Comparison of ENCODE assay signal across 8 mouse cellular contexts in the genomic region with DNA sequence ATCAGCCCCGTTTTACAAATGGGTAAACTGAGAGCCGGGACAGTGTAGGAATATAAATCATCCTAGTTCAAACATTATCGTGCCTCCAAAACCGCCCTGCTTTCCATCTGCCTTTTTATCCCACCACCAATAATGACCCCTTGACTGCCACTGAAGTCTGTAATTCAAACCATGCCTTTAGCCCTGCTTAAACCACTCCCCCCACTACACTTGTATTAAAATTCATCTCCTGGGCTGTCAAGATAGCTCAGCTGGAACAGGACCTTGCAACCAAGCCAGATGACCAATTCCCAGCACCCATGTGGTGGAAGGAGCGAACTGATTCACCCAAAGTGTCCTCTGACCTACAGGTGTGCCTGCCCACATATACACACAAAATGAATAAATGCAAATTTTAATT. TPM values are rescaled to one million over a fixed set of nuclear protein-coding genes. Genes with fewer than 3 reads are reported as not detected.
DNase-seq lines count a peak whose midpoint lies in the region; ATAC-seq lines count a peak whose summit lies in the region.

No protein-coding gene starts in this region.

- no peaks in the 10 kb centered on the region for H3K27me3 ChIP-seq in kidney, embryonic 14.5 days (ENCODE audit: control insufficient read depth, insufficient read depth, low read length)
- no peaks in the 10 kb centered on the region for H3K27me3 ChIP-seq in embryonic facial prominence, embryonic 12.5 days
- no peaks in the 10 kb centered on the region for H3K27me3 ChIP-seq in intestine, embryonic 14.5 days (replicated peaks; ENCODE audit: control insufficient read depth, insufficient read depth, low read length)
- no peaks in the 10 kb centered on the region for H3K27me3 ChIP-seq in midbrain, embryonic 16.5 days (ENCODE audit: control insufficient read depth, insufficient read depth, low read depth, low read length)

- H3K9me3 ChIP-seq in kidney, embryonic 14.5 days (ENCODE audit: control insufficient read depth, low read length): no peaks in the 10 kb centered on the region
- H3K9me3 ChIP-seq in embryonic facial prominence, embryonic 12.5 days: no peaks in the 10 kb centered on the region
- H3K9me3 ChIP-seq in intestine, embryonic 14.5 days (ENCODE audit: control insufficient read depth, low read length): no peaks in the 10 kb centered on the region
- no peaks in the 10 kb centered on the region for H3K9me3 ChIP-seq in midbrain, embryonic 16.5 days (replicated peaks; ENCODE audit: control insufficient read depth, low read length, poor library complexity, severe bottlenecking)

- no peak overlapping the region; the same call in 1 of the 2 replicates for H3K9ac ChIP-seq in kidney, embryonic 14.5 days (ENCODE audit: low read depth, low read length)
- no peak overlapping the region for H3K9ac ChIP-seq in embryonic facial prominence, embryonic 12.5 days
- H3K9ac ChIP-seq in intestine, embryonic 14.5 days (ENCODE audit: low read length): no peak overlapping the region
- H3K9ac ChIP-seq in midbrain, embryonic 16.5 days (ENCODE audit: low read depth, low read length): no peak overlapping the region; the same call in 1 of the 2 replicates

- H3K27ac ChIP-seq in kidney, embryonic 14.5 days (ENCODE audit: low read depth, low read length): no peak overlapping the region
- no peak overlapping the region for H3K27ac ChIP-seq in embryonic facial prominence, embryonic 12.5 days
- no peak overlapping the region for H3K27ac ChIP-seq in intestine, embryonic 14.5 days (ENCODE audit: low read depth)
- H3K27ac ChIP-seq in midbrain, embryonic 16.5 days (ENCODE audit: low read length): no peak overlapping the region

- DNase-seq in kidney, adult 8-10 months: no peak
- DNase-seq in intestine, embryonic 14.5 days (ENCODE audit: low spot score): no peak
- DNase-seq in adipocyte (ENCODE audit: low spot score): no peak
- no peak for DNase-seq in cerebellum, adult 11-12 months

- H3K4me2 ChIP-seq in kidney, embryonic 14.5 days (replicated peaks; ENCODE audit: low read depth, low read length): no peak overlapping the region; the same call in 1 of the 2 replicates
- peak overlapping the region; percentile 36 for H3K4me2 ChIP-seq in embryonic facial prominence, embryonic 12.5 days (replicated peaks)
- peak overlapping the region; percentile 34; the same call in 1 of the 2 replicates for H3K4me2 ChIP-seq in intestine, embryonic 14.5 days (ENCODE audit: low read length)
- peak overlapping the region; percentile 47 for H3K4me2 ChIP-seq in midbrain, embryonic 16.5 days (ENCODE audit: low read length)

- WGBS in kidney, embryonic 14.5 days: 23% methylated on average over 5 of the region's 5 CpGs
- 16% methylated on average over 5 of the region's 5 CpGs for WGBS in embryonic facial prominence, embryonic 12.5 days
- WGBS in intestine, embryonic 14.5 days: 23% methylated on average over 5 of the region's 5 CpGs
- WGBS in midbrain, embryonic 16.5 days: 20% methylated on average over 5 of the region's 5 CpGs

- H3K36me3 ChIP-seq in kidney, embryonic 14.5 days (ENCODE audit: control insufficient read depth, insufficient read depth, low read length): peaks cover under 1% of the 10 kb centered on the region; the same call in 1 of the 2 replicates
- H3K36me3 ChIP-seq in embryonic facial prominence, embryonic 12.5 days: peaks cover under 1% of the 10 kb centered on the region; the same call in 1 of the 2 replicates
- 0 out of 2 replicates have a peak, but pooled peaks cover 5% of the 10 kb centered on the region for H3K36me3 ChIP-seq in intestine, embryonic 14.5 days (ENCODE audit: control insufficient read depth, insufficient read depth, low read length)
- no peaks in the 10 kb centered on the region for H3K36me3 ChIP-seq in midbrain, embryonic 16.5 days (ENCODE audit: control insufficient read depth, insufficient read depth, low read length)

- H3K4me1 ChIP-seq in kidney, embryonic 14.5 days (ENCODE audit: control insufficient read depth, insufficient read depth, low read length): peaks cover 12% of the 10 kb centered on the region; the same call in 1 of the 2 replicates
- peaks cover 10% of the 10 kb centered on the region for H3K4me1 ChIP-seq in embryonic facial prominence, embryonic 12.5 days
- peaks cover 17% of the 10 kb centered on the region for H3K4me1 ChIP-seq in intestine, embryonic 14.5 days (replicated peaks; ENCODE audit: control insufficient read depth, insufficient read depth, low read length)
- peaks cover 15% of the 10 kb centered on the region for H3K4me1 ChIP-seq in midbrain, embryonic 16.5 days (ENCODE audit: control insufficient read depth, insufficient read depth, low read length)

- 0 out of 2 replicates have a peak overlapping the region, but pooled peaks have one; percentile 94 for H3K4me3 ChIP-seq in kidney, embryonic 14.5 days (ENCODE audit: low read length)
- peak overlapping the region; percentile 94 for H3K4me3 ChIP-seq in embryonic facial prominence, embryonic 12.5 days
- H3K4me3 ChIP-seq in intestine, embryonic 14.5 days (ENCODE audit: low read depth, low read length): peak overlapping the region; percentile 99
- peak overlapping the region; percentile 92 for H3K4me3 ChIP-seq in midbrain, embryonic 16.5 days (ENCODE audit: low read depth, low read length)

- no peak; the same call in 1 of the 2 replicates for ATAC-seq in kidney, embryonic 14.5 days (ENCODE audit: low FRiP score, low TSS enrichment)
- no peak for ATAC-seq in embryonic facial prominence, embryonic 12.5 days (ENCODE audit: insufficient number of reproducible peaks, insufficient read depth, low FRiP score, low TSS enrichment)
- peak; percentile 12; the same call in 1 of the 2 replicates for ATAC-seq in intestine, embryonic 14.5 days (replicated peaks; ENCODE audit: low FRiP score, low TSS enrichment, low read depth)
- no peak; the same call in 1 of the 2 replicates for ATAC-seq in midbrain, embryonic 16.5 days
- ATAC-seq in activated CD4-positive, CD25-positive, alpha-beta regulatory T cell, adult 4 months: no peak

RNA-seq across cellular contexts. Expression of gene Vps13d, which starts 0.4 kb away (rescaled TPM):
- polyA plus RNA-seq in kidney, embryonic 14.5 days (2014; fragmentation: Nextera tagmentation; extraction: Ambion mirVana): 10.1 and 12.6 TPM in 2 replicates
- polyA plus RNA-seq in embryonic facial prominence, embryonic 12.5 days (2016; fragmentation: Nextera tagmentation; extraction: Ambion mirVana): 6.9 and 8.2 TPM in 2 replicates
- polyA plus RNA-seq in intestine, embryonic 14.5 days (2014; fragmentation: Nextera tagmentation; extraction: Ambion mirVana): 14.1 and 15.5 TPM in 2 replicates
- 8.9 and 9.7 TPM in 2 replicates for polyA plus RNA-seq in midbrain, embryonic 16.5 days (2015; fragmentation: Nextera tagmentation; extraction: Ambion mirVana)
- polyA plus RNA-seq in activated CD4-positive, CD25-positive, alpha-beta regulatory T cell, adult 4 months (2017; shearing (Covaris generic)): 10 to 100 TPM in 1 of 2 experiments, 1 to 10 TPM in 1; 9.2 to 17.9 TPM

RNA-seq across cellular contexts. Expression of gene Tnfrsf1b, which starts 51.5 kb away (rescaled TPM):
- polyA plus RNA-seq in kidney, embryonic 14.5 days (2014; fragmentation: Nextera tagmentation; extraction: Ambion mirVana): 0.97 and 3.0 TPM in 2 replicates
- polyA plus RNA-seq in embryonic facial prominence, embryonic 12.5 days (2016; fragmentation: Nextera tagmentation; extraction: Ambion mirVana): 1.6 and 1.8 TPM in 2 replicates
- 5.7 and 6.9 TPM in 2 replicates for polyA plus RNA-seq in intestine, embryonic 14.5 days (2014; fragmentation: Nextera tagmentation; extraction: Ambion mirVana)
- polyA plus RNA-seq in midbrain, embryonic 16.5 days (2015; fragmentation: Nextera tagmentation; extraction: Ambion mirVana): 4.0 and 4.2 TPM in 2 replicates
- 100 to 1,000 TPM in 1 of 2 experiments, 10 to 100 TPM in 1; 87.9 to 139 TPM for polyA plus RNA-seq in activated CD4-positive, CD25-positive, alpha-beta regulatory T cell, adult 4 months (2017; shearing (Covaris generic))

Comparison
In these comparisons a context has a peak if more than half of its experiments do, and no peak if none do; other contexts are left out.
1. RNA of gene Tnfrsf1b, which starts 51.5 kb away (polyA plus RNA-seq): 87.9 to 139 TPM in activated CD4-positive, CD25-positive, alpha-beta regulatory T cell, adult 4 months; 5.7 to 6.9 TPM in intestine, embryonic 14.5 days, 4.0 to 4.2 TPM in midbrain, embryonic 16.5 days, 0.97 to 3.0 TPM in kidney, embryonic 14.5 days and 1.6 to 1.8 TPM in embryonic facial prominence, embryonic 12.5 days; every median in the first group is over 10 times any median in the second.
2. Peak in every context shown above with its lines, with median percentiles within 50 percentile points of each other: H3K4me3 ChIP-seq.